Mouse (Mus musculus): ENCODE results near the gene Pus1.
"Not testable (repeated sequence)": the region's sequence is repeated elsewhere in the genome, so short reads cannot be mapped to it uniquely, and the experiment has no call there.

Pus1 gene

GRCm38 (mm10) chr5:110780761-110781528 is 486 bp upstream of the Pus1 start:
- peak; percentile 37 to 60 for DNase-seq

- peak in 1 of 2 experiments; percentile 49 for DNase-seq
Measured at GRCm38 (mm10) chr5:110779276-110779997, 1.0 kb downstream of the Pus1 start.

DNA sequence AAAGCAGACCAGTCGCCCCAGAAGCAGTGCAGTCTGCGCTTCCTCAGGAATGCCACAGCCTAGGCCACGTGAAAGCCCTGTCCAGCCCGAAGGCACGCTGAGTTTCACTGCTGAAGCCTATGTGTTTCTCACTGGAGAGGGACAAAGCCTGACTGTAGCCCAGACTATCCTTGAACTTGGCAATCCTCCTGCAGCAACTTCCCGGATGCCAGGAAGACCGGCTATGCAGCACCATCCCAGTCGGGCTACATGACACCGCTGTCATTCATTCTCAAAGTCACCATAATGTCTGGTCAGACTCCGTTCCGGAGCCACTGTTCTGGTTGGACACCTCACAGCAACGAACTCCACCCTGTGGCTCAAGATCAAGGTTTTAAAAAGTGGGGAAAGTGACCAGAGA is 2.2 kb downstream of the Pus1 start:
- no peak for DNase-seq

GRCm38 (mm10) chr5:110776141-110776540 is 4.3 kb downstream of the Pus1 start:
- no peak for DNase-seq

GRCm38 (mm10) chr5:110774511-110774910 is 5.9 kb downstream of the Pus1 start:
- no peak for DNase-seq

- DNase-seq, result not testable (repeated sequence)
Measured at GRCm38 (mm10) chr5:110772945-110773344, 7.5 kb downstream of the Pus1 start.

DNA sequence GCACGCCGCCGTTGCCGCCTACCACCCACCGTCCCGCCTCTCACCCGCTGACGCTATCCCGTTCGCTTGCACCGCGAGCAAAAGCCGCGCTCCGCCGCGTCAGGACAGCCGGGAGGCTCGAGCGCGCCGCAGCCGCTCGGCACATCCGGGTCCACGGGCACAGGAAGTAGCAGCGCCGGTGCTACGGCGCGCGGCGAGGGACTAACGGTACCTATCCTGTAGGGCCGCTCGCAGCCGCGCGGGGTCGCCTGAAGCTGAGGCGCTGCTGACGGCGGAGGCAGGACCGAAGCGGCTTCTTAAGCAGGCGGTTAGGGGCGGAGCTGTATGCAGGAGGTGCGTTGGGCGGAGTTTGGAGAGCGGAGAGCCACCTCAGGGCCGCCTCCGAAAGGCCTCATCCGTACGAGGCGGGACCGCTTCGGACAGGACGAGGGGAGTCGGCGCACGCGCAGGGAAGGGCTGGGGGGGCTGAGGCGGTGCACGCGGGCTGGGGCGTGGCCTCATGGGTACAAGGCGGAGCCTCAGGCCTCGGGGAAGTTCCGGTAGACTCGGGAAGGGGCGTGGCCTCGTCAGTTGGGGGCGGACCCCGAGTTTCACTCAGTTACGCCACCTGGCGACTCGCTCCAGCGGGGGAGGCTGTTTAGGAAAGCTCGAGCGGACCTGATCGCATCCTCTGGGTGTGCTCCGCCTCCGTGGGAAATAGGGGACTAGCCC is 9.9 kb downstream of the Pus1 start, which contains the start of gene Ep400:
Gene Ep400 (minus strand): TSS at position 270 of the 711 bp plus-strand sequence.
- DNase-seq, result peak; percentile 100

DNA sequence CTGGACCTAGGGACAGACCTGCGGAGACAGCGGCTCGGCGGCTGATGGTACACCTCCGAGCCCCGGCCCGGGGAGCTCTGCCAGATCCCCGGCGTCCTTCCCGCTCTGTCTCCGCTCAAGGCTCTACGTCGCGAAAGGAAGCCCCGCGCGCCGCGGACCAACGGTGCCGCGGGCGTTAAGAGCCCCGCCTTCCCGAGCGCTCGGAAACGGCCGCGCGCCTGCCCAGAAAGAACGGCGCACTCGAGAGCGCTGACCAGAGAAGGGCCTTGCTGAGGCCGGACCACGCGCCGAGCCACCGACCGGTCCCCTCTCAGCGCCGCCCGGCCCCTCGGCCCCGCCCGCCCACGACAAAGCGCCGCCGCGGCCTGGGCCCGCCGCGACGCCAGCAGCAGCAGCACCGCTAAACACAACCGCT is 10.4 kb downstream of the Pus1 start:
- no peak for DNase-seq

GRCm38 (mm10) chr5:110769272-110769671 is 11.2 kb downstream of the Pus1 start:
- DNase-seq, result no peak

DNA sequence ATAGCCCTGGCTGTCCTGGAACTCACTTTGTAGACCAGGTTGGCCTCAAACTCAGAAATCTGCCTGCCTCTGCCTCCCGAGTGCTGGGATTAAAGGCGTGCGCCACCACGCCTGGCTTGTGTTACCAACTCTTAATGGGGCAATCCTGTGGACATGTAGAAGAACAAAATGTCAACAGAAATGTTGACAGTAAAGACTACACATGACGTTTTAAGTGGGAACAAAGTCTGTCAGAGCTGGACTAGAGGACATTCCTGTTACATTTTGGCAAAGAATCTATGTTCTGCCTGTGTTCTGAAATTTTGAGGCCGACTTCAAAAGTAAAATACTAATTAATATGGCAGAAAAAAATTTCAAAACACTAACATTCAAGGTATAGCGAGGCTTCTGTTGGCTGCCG is 16.6 kb downstream of the Pus1 start:
- no peak for DNase-seq

GRCm38 (mm10) chr5:110745021-110745420 is 35.4 kb downstream of the Pus1 start:
- DNase-seq, result no peak

GRCm38 (mm10) chr5:110739496-110740275 is 40.8 kb downstream of the Pus1 start:
- DNase-seq, result no peak

DNA sequence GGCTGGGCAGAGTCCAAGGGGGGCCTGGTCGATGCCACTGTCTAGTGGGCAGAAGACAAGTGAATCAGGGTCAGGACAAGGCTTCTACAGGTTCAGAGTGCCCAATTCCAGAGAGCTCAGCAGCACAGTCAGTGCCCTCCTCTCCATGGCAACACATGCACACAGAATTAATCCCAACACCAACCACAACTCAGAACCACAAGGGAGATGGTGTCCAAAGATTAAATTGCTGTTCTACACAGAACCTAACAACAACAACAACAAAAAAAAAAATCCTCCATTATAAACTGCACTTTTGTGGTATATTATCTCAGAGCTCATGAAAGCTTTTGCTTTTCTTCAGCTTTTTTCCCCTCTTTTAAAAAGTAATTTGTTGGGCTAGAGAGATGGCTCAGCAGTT is 44.9 kb downstream of the Pus1 start:
- DNase-seq, result no peak

DNA sequence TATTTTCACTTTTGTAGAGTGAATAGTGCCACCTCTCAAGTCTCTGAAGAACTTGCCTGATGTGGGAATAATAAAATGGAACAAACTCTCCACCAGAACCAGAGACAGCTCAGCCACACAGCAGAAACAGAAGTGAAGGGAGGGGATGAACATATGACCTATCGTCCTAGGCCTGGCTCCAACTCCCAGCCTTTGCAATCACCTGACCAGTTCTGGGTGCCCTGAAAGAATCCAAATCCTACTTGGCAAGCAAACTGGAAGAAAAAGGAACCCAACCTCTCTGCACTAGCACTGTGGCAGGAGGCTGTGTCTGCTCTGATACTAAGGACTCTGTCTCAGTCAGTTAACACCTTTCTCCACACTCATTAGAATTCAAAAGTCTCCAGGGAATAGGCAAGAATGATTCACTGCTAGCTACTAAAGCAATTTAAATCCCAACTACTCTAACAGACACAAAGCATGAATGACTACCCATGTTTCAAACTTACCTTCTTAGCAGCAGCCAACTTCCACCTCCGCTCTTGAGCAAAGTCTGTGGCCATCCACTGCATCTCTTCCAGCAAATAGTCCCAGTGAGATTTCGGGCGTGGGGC is 47.1 kb downstream of the Pus1 start:
- DNase-seq, result no peak

DNA sequence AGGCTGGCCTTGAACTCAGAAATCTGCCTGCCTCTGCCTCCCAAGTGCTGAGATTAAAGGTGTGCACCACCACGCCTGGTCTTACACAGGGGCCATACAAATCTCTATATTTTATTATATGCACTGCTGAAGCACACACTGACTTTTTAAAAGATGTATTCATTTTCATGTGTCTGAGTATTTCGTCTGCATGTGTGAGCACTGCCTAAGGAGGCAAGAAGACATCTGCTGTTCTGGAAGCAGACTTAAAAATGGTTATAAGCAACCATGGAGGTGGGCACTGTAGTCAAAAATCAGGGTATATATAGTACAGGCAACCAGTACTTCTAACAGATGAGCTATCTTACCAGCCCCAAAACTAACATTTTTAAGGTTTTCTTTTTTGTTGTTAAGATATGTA is 49.2 kb downstream of the Pus1 start:
- no peak for DNase-seq

DNA sequence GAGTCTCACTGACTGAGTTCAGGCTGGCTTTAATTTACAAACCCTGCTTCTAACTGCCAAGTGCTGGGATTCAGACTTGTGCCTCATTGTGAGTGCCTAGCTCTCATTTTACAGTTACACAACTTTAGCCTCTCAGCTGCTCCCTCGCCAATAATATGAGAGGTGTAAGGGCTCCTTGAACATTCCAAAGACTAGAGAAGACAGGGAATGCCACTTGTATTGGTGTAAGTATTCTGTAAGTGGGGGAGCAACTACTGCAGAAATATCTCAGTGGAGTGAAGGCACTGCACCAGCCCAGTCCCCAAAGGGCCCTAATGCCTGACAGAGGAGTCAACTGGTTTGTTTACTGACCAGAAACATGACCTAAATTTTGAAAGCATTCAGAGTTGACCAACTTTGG is 52.6 kb downstream of the Pus1 start:
- no peak for DNase-seq

Measured in cerebellum, postnatal 14 days (tissue).